Mouse (Mus musculus) liver, embryonic 14.5 days (tissue): ENCODE results near the gene Id4. TPM values are rescaled to one million over a fixed set of nuclear protein-coding genes. Genes with fewer than 3 reads are reported as not detected.

Experiments used
- ATAC-seq: fragments of 200-750 bp; cut with Nextera tagmentation; 2 replicates; pipeline ENCODE4 v1.8.0; 2017; ENCODE audit warnings: moderate number of reproducible peaks, mild to moderate bottlenecking, moderate library complexity; ENCODE audit not compliant: insufficient read depth
- DNase-seq, 3 experiments: peaks; one replicate each; pipeline ENCODE4 v3.0.0-alpha.2; 2012 to 2013; ENCODE audit warnings: low read depth in 3 of 3, low spot score in 3 of 3
- H3K27ac ChIP-seq: fragments of 300-500 bp; sonication (generic); 2 replicates; pipeline ENCODE4 v1.5.1; 2014; ENCODE audit warnings: moderate library complexity, mild to moderate bottlenecking, control low read depth, inconsistent platforms
- H3K27me3 ChIP-seq: fragments of 300-500 bp; sonication (generic); 2 replicates; pipeline ENCODE4 v1.6.1; 2014; ENCODE audit warnings: mild to moderate bottlenecking, low read length, moderate library complexity; ENCODE audit not compliant: control insufficient read depth, insufficient read depth
- H3K36me3 ChIP-seq: fragments of 300-500 bp; sonication (generic); replicated peaks from 2 replicates; pipeline ENCODE4 v1.6.1; 2014; ENCODE audit warnings: low read depth; ENCODE audit not compliant: control insufficient read depth, insufficient read depth
- H3K4me1 ChIP-seq, 2 experiments: fragments of 200-500 bp in 1 of 2; fragments of 300-500 bp in 1 of 2; sonication (generic) in 1 of 2; replicated peaks; 2 replicates each; pipeline ENCODE4 v1.6.1; 2012 to 2014; ENCODE audit warnings: antibody characterized with exemption in 1 of 2, inconsistent platforms in 1 of 2, low read length in 1 of 2; ENCODE audit not compliant: control insufficient read depth in 2 of 2, insufficient read depth in 2 of 2
- H3K4me2 ChIP-seq: fragments of 300-500 bp; sonication (generic); 2 replicates; pipeline ENCODE4 v1.6.1; 2014; ENCODE audit warnings: low read depth, mild to moderate bottlenecking, control low read depth, moderate library complexity
- H3K4me3 ChIP-seq, 2 experiments: fragments of 200-500 bp in 1 of 2; fragments of 300-500 bp in 1 of 2; sonication (generic) in 1 of 2; 2 replicates each; pipeline ENCODE4 v1.5.1; 2012 to 2014; ENCODE audit warnings: low read depth in 2 of 2, low read length in 2 of 2, mild to moderate bottlenecking in 2 of 2, control low read depth in 1 of 2, inconsistent platforms in 1 of 2, moderate library complexity in 1 of 2; ENCODE audit not compliant: insufficient read depth in 1 of 2
- H3K9ac ChIP-seq: fragments of 300-500 bp; sonication (generic); replicated peaks from 2 replicates; pipeline ENCODE4 v1.6.1; 2014; ENCODE audit warnings: mild to moderate bottlenecking, control low read depth, moderate library complexity
- H3K9me3 ChIP-seq: fragments of 300-500 bp; sonication (generic); 2 replicates; pipeline ENCODE4 v1.6.1; 2016; ENCODE audit warnings: low read length, mixed read lengths; ENCODE audit not compliant: control insufficient read depth
- CTCF ChIP-seq: IDR thresholded peaks from 2 replicates; pipeline ENCODE4 v1.5.1; 2016; ENCODE audit warnings: antibody characterized with exemption, low read depth, control low read depth
- EP300 ChIP-seq: IDR thresholded peaks from 2 replicates; pipeline ENCODE4 v1.6.1; 2016; ENCODE audit warnings: antibody characterized with exemption, low read depth
- WGBS: fragments of 180-500 bp; shearing (Covaris S2); extraction: QIAGEN DNeasy Blood & Tissue Kit; methylation state at CpG from one replicate; pipeline ENCODE4 v1.1.7; 2014; ENCODE audit not compliant: insufficient replicate concordance; 5-methylcytosine and 5-hydroxymethylcytosine counted together
- polyA plus RNA-seq, 2 experiments: library from polyadenylated mRNA; depleted of rRNA in 1 of 2; stranded (reverse) in 1 of 2; unstranded in 1 of 2; fragments of >200 nt; fragmentation: Nextera tagmentation in 1 of 2; extraction: Ambion mirVana in 1 of 2; gene quantifications; 2 replicates each; pipeline versions ENCODE4 v1.2.1 to v1.2.3; 2012 to 2014

Id4 gene
- polyA plus RNA-seq, 2 experiments: 0.10 to 0.16 TPM

DNA sequence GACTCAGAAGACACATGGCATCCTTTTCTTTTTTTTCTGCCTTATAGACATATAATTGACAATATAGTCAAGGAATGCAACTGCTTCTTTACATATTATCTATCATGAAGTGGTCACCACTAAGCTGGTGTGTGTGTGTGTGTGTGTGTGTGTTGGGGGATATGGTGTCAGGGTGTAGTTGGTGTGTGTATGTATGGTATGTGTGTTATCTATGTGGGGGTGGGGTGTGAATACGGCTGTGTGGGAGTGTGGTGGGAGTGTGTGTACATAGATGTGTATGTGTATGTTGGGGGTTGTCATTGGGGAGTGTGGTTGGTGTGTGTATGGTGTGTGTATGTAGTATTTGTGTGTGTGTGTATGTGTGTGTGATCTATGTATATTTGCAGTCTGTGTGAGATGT is 13.1 kb downstream of the Id4 start:
- H3K27me3 ChIP-seq: no peaks in the 10 kb centered on the region
- 67% methylated on average over 1 of the region's 1 CpGs for WGBS
- no peak overlapping the region for H3K4me2 ChIP-seq
- H3K4me3 ChIP-seq: no peak overlapping the region
- no peaks in the 10 kb centered on the region for H3K36me3 ChIP-seq
- no peaks in the 10 kb centered on the region for H3K9me3 ChIP-seq
- no peak for TF ChIP-seq CTCF
- TF ChIP-seq EP300: no peak
- no peak overlapping the region for H3K9ac ChIP-seq
- H3K4me1 ChIP-seq: no peaks in the 10 kb centered on the region
- ATAC-seq: no peak
- no peak for DNase-seq
- no peak overlapping the region for H3K27ac ChIP-seq

- Histone ChIP-seq H3K4me1 (no peaks in the 10 kb centered on the region), H3K36me3 (no peaks in the 10 kb centered on the region), H3K9ac (no peak overlapping the region), H3K27me3 (no peaks in the 10 kb centered on the region), H3K9me3 (no peaks in the 10 kb centered on the region), H3K4me3 (no peak overlapping the region), H3K27ac (no peak overlapping the region), H3K4me2 (no peak overlapping the region)
- DNase-seq (no peak), ATAC-seq (no peak)
- TF ChIP-seq CTCF (no peak), EP300 (no peak)
- WGBS: 78% methylated on average over 7 of the region's 7 CpGs
These were observed 16.0 kb downstream of the Id4 start for GRCm38 (mm10) chr13:48276981-48277380.

GRCm38 (mm10) chr13:48284426-48284825 is 23.4 kb downstream of the Id4 start:
- no peaks in the 10 kb centered on the region for H3K36me3 ChIP-seq
- no peaks in the 10 kb centered on the region for H3K4me1 ChIP-seq
- 55% methylated on average over 9 of the region's 9 CpGs for WGBS
- no peaks in the 10 kb centered on the region for H3K27me3 ChIP-seq
- H3K4me3 ChIP-seq: no peak overlapping the region
- no peak for TF ChIP-seq CTCF
- TF ChIP-seq EP300: no peak
- no peak overlapping the region for H3K27ac ChIP-seq
- no peaks in the 10 kb centered on the region for H3K9me3 ChIP-seq
- ATAC-seq: no peak
- H3K9ac ChIP-seq: no peak overlapping the region
- no peak overlapping the region for H3K4me2 ChIP-seq
- no peak for DNase-seq

- DNase-seq: no peak
- Histone ChIP-seq H3K4me3 (no peak overlapping the region), H3K27me3 (no peaks in the 10 kb centered on the region), H3K4me2 (no peak overlapping the region), H3K9me3 (no peaks in the 10 kb centered on the region), H3K27ac (no peak overlapping the region), H3K9ac (no peak overlapping the region), H3K36me3 (no peaks in the 10 kb centered on the region), H3K4me1 (no peaks in the 10 kb centered on the region)
- WGBS: 58% methylated on average over 9 of the region's 9 CpGs
- TF ChIP-seq EP300 (no peak), CTCF (no peak)
- ATAC-seq: no peak
These were observed 24.1 kb downstream of the Id4 start for GRCm38 (mm10) chr13:48284918-48285693.

- no peaks in the 10 kb centered on the region for H3K27me3 ChIP-seq
- H3K4me2 ChIP-seq: no peak overlapping the region
- TF ChIP-seq EP300: no peak
- no peak for TF ChIP-seq CTCF
- no peaks in the 10 kb centered on the region for H3K4me1 ChIP-seq
- H3K36me3 ChIP-seq: no peaks in the 10 kb centered on the region
- WGBS: 57% methylated on average over 13 of the region's 13 CpGs
- H3K4me3 ChIP-seq: no peak overlapping the region
- no peaks in the 10 kb centered on the region for H3K9me3 ChIP-seq
- H3K9ac ChIP-seq: no peak overlapping the region
- no peak overlapping the region for H3K27ac ChIP-seq
- ATAC-seq (no peak), DNase-seq (no peak)
These were observed 29.4 kb downstream of the Id4 start for GRCm38 (mm10) chr13:48290427-48290826.
